Mouse (Mus musculus) retina, embryonic 14.5 days (tissue): ENCODE data around the gene H2afv.

Experiments used
- DNase-seq: peaks from one replicate; pipeline ENCODE4 v3.0.0-alpha.2; 2015; ENCODE audit warnings: low spot score

H2afv gene

GRCm38 (mm10) chr11:6388726-6389413 is 55.4 kb downstream of the H2afv start, which contains the start of gene Zmiz2:
TSS of gene Zmiz2 (plus strand) at chr11:6389074.
- DNase-seq, result peak; percentile 92

GRCm38 (mm10) chr11:6388126-6388725 is 56.0 kb downstream of the H2afv start:
- no peak for DNase-seq

GRCm38 (mm10) chr11:6380916-6381315 is 63.3 kb downstream of the H2afv start:
- no peak for DNase-seq
